Mouse (Mus musculus) midbrain, embryonic 12.5 days (tissue): ENCODE results near the gene Myrfl. TPM values are rescaled to one million over a fixed set of nuclear protein-coding genes. Genes with fewer than 3 reads are reported as not detected.

Experiments used
- ATAC-seq: fragments of 200-750 bp; cut with Nextera tagmentation; 2 replicates; pipeline ENCODE4 v1.8.0; 2017; ENCODE audit warnings: low read depth, moderate TSS enrichment, moderate library complexity; ENCODE audit not compliant: low FRiP score
- H3K27ac ChIP-seq: fragments of 300-500 bp; sonication (generic); replicated peaks from 2 replicates; pipeline ENCODE4 v1.5.1; 2016; ENCODE audit warnings: mild to moderate bottlenecking
- H3K27me3 ChIP-seq: fragments of 300-500 bp; sonication (generic); 2 replicates; pipeline ENCODE4 v1.6.1; 2016; ENCODE audit warnings: mild to moderate bottlenecking
- H3K36me3 ChIP-seq: fragments of 300-500 bp; sonication (generic); 2 replicates; pipeline ENCODE4 v1.6.1; 2016
- H3K4me1 ChIP-seq: fragments of 300-500 bp; sonication (generic); 2 replicates; pipeline ENCODE4 v1.6.1; 2016
- H3K4me2 ChIP-seq: fragments of 300-500 bp; sonication (generic); replicated peaks from 2 replicates; pipeline ENCODE4 v1.6.1; 2016; ENCODE audit warnings: mild to moderate bottlenecking, moderate library complexity
- H3K4me3 ChIP-seq: fragments of 300-500 bp; sonication (generic); 2 replicates; pipeline ENCODE4 v1.5.1; 2016; ENCODE audit warnings: mild to moderate bottlenecking
- H3K9ac ChIP-seq: fragments of 300-500 bp; sonication (generic); replicated peaks from 2 replicates; pipeline ENCODE4 v1.6.1; 2016; ENCODE audit warnings: mild to moderate bottlenecking, moderate library complexity
- H3K9me3 ChIP-seq: fragments of 300-500 bp; sonication (generic); 2 replicates; pipeline ENCODE4 v1.6.1; 2016; ENCODE audit warnings: mild to moderate bottlenecking
- WGBS: fragments of 180-500 bp; shearing (Covaris S2); methylation state at CpG from one replicate; pipeline ENCODE4 v1.1.7; 2016; 5-methylcytosine and 5-hydroxymethylcytosine counted together
- polyA plus RNA-seq: library from polyadenylated mRNA; unstranded; fragments of >200 nt; fragmentation: Nextera tagmentation; extraction: Ambion mirVana; gene quantifications from 2 replicates; pipeline ENCODE4 v1.2.1, GENCODE M21; 2016

Gene Myrfl
- 0.09 TPM in 1 of 2 replicates, not detected in the other for polyA plus RNA-seq

GRCm38 (mm10) chr10:116896336-116897177, at the start of gene Myrfl:
Myrfl (minus strand) TSS chr10:116896919.
- WGBS, result 79% methylated on average over 17 of the region's 17 CpGs
- no peak within 1 kb of the TSS for H3K27ac ChIP-seq
- H3K4me3 ChIP-seq, result no peak within 1 kb of the TSS
- no peaks in the 10 kb centered on the region for H3K27me3 ChIP-seq
- no peaks in the 10 kb centered on the region for H3K4me1 ChIP-seq
- no peaks in the 10 kb centered on the region for H3K9me3 ChIP-seq
- no peak within 1 kb of the TSS for H3K9ac ChIP-seq
- no peaks in the 10 kb centered on the region for H3K36me3 ChIP-seq
- H3K4me2 ChIP-seq, result no peak within 1 kb of the TSS
- ATAC-seq, result no peak

- H3K27ac ChIP-seq, result no peak overlapping the region
- no peak for ATAC-seq
- H3K4me1 ChIP-seq, result peaks cover 8% of the 10 kb centered on the region
- H3K4me3 ChIP-seq, result no peak overlapping the region
- 81% methylated on average over 10 of the region's 10 CpGs for WGBS
- H3K4me2 ChIP-seq, result no peak overlapping the region
- 0 out of 2 replicates have a peak, but pooled peaks cover 5% of the 10 kb centered on the region for H3K9me3 ChIP-seq
- H3K27me3 ChIP-seq, result no peaks in the 10 kb centered on the region
- peaks cover 10% of the 10 kb centered on the region for H3K36me3 ChIP-seq
- no peak overlapping the region for H3K9ac ChIP-seq
Measured at GRCm38 (mm10) chr10:116944940-116945339, 48.2 kb upstream of the Myrfl start.

- Histone ChIP-seq H3K27ac (no peak overlapping the region), H3K36me3 (peaks cover 12% of the 10 kb centered on the region), H3K9me3 (0 out of 2 replicates have a peak, but pooled peaks cover 5% of the 10 kb centered on the region), H3K9ac (no peak overlapping the region), H3K4me1 (peaks cover 8% of the 10 kb centered on the region), H3K27me3 (no peaks in the 10 kb centered on the region), H3K4me2 (no peak overlapping the region), H3K4me3 (no peak overlapping the region)
- no peak for ATAC-seq
- 79% methylated on average over 3 of the region's 3 CpGs for WGBS
Measured at GRCm38 (mm10) chr10:116944144-116944543, 47.4 kb upstream of the Myrfl start.

GRCm38 (mm10) chr10:116943025-116943424, 46.3 kb upstream of the Myrfl start:
- 88% methylated on average over 6 of the region's 6 CpGs for WGBS
- ATAC-seq, result no peak

GRCm38 (mm10) chr10:116935028-116935427, 38.3 kb upstream of the Myrfl start:
- Histone ChIP-seq H3K27ac (no peak overlapping the region), H3K4me1 (no peaks in the 10 kb centered on the region), H3K9me3 (no peaks in the 10 kb centered on the region), H3K27me3 (no peaks in the 10 kb centered on the region), H3K9ac (no peak overlapping the region), H3K4me2 (no peak overlapping the region), H3K4me3 (no peak overlapping the region), H3K36me3 (peaks cover 49% of the 10 kb centered on the region)
- WGBS, result 81% methylated on average over 12 of the region's 12 CpGs
- no peak for ATAC-seq

More at GRCm38 (mm10) chr10:116943025-116943424, 46.3 kb upstream of the Myrfl start:
- H3K4me2 ChIP-seq, result no peak overlapping the region
- no peaks in the 10 kb centered on the region for H3K27me3 ChIP-seq
- H3K9me3 ChIP-seq, result 0 out of 2 replicates have a peak, but pooled peaks cover 5% of the 10 kb centered on the region
- no peaks in the 10 kb centered on the region for H3K4me1 ChIP-seq
- H3K9ac ChIP-seq, result no peak overlapping the region
- no peak overlapping the region for H3K27ac ChIP-seq
- no peak overlapping the region for H3K4me3 ChIP-seq
- peaks cover 22% of the 10 kb centered on the region for H3K36me3 ChIP-seq

- H3K27ac ChIP-seq, result no peak overlapping the region
- H3K4me3 ChIP-seq, result no peak overlapping the region
- H3K4me1 ChIP-seq, result no peaks in the 10 kb centered on the region
- no peaks in the 10 kb centered on the region for H3K27me3 ChIP-seq
- 90% methylated on average over 7 of the region's 7 CpGs for WGBS
- H3K9me3 ChIP-seq, result no peaks in the 10 kb centered on the region
- H3K4me2 ChIP-seq, result no peak overlapping the region
- no peak for ATAC-seq
- H3K9ac ChIP-seq, result no peak overlapping the region
- H3K36me3 ChIP-seq, result peaks cover 47% of the 10 kb centered on the region
Measured at GRCm38 (mm10) chr10:116933794-116934193, 37.1 kb upstream of the Myrfl start.

GRCm38 (mm10) chr10:116932418-116932817, 35.7 kb upstream of the Myrfl start:
- peaks cover 35% of the 10 kb centered on the region for H3K36me3 ChIP-seq
- H3K9me3 ChIP-seq, result no peaks in the 10 kb centered on the region
- H3K4me1 ChIP-seq, result no peaks in the 10 kb centered on the region
- no peak for ATAC-seq
- no peak overlapping the region for H3K9ac ChIP-seq
- H3K4me2 ChIP-seq, result no peak overlapping the region
- no peaks in the 10 kb centered on the region for H3K27me3 ChIP-seq
- no peak overlapping the region for H3K4me3 ChIP-seq
- WGBS, result 92% methylated on average over 13 of the region's 13 CpGs
- no peak overlapping the region for H3K27ac ChIP-seq

- Histone ChIP-seq H3K36me3 (peaks cover 35% of the 10 kb centered on the region), H3K9ac (no peak overlapping the region), H3K27me3 (no peaks in the 10 kb centered on the region), H3K9me3 (no peaks in the 10 kb centered on the region), H3K27ac (no peak overlapping the region), H3K4me3 (no peak overlapping the region), H3K4me2 (no peak overlapping the region), H3K4me1 (no peaks in the 10 kb centered on the region)
- ATAC-seq, result no peak
- 90% methylated on average over 15 of the region's 15 CpGs for WGBS
Measured at GRCm38 (mm10) chr10:116931497-116932179, 34.9 kb upstream of the Myrfl start.

GRCm38 (mm10) chr10:116930936-116931335, 34.2 kb upstream of the Myrfl start:
- Histone ChIP-seq H3K9ac (no peak overlapping the region), H3K9me3 (no peaks in the 10 kb centered on the region), H3K4me1 (no peaks in the 10 kb centered on the region), H3K36me3 (peaks cover 36% of the 10 kb centered on the region), H3K4me3 (no peak overlapping the region), H3K27me3 (no peaks in the 10 kb centered on the region), H3K27ac (no peak overlapping the region), H3K4me2 (no peak overlapping the region)
- 84% methylated on average over 6 of the region's 7 CpGs for WGBS
- ATAC-seq, result no peak

GRCm38 (mm10) chr10:116930506-116930905, 33.8 kb upstream of the Myrfl start:
- Histone ChIP-seq H3K9ac (no peak overlapping the region), H3K36me3 (peaks cover 39% of the 10 kb centered on the region), H3K4me2 (no peak overlapping the region), H3K4me3 (no peak overlapping the region), H3K27me3 (no peaks in the 10 kb centered on the region), H3K27ac (no peak overlapping the region), H3K9me3 (no peaks in the 10 kb centered on the region), H3K4me1 (no peaks in the 10 kb centered on the region)
- no peak for ATAC-seq
- 90% methylated on average over 7 of the region's 7 CpGs for WGBS

- ATAC-seq, result no peak
- H3K4me3 ChIP-seq, result no peak overlapping the region
- H3K36me3 ChIP-seq, result peaks cover 52% of the 10 kb centered on the region
- no peak overlapping the region for H3K27ac ChIP-seq
- H3K9me3 ChIP-seq, result no peaks in the 10 kb centered on the region
- no peak overlapping the region for H3K4me2 ChIP-seq
- no peak overlapping the region for H3K9ac ChIP-seq
- H3K4me1 ChIP-seq, result no peaks in the 10 kb centered on the region
- 93% methylated on average over 3 of the region's 3 CpGs for WGBS
- H3K27me3 ChIP-seq, result no peaks in the 10 kb centered on the region
Measured at GRCm38 (mm10) chr10:116928826-116929225, 32.1 kb upstream of the Myrfl start.

GRCm38 (mm10) chr10:116926428-116927113, 29.9 kb upstream of the Myrfl start:
- Histone ChIP-seq H3K27ac (no peak overlapping the region), H3K4me2 (no peak overlapping the region), H3K4me3 (no peak overlapping the region), H3K27me3 (no peaks in the 10 kb centered on the region), H3K9ac (no peak overlapping the region), H3K36me3 (peaks cover 54% of the 10 kb centered on the region), H3K4me1 (no peaks in the 10 kb centered on the region), H3K9me3 (no peaks in the 10 kb centered on the region)
- WGBS, result 92% methylated on average over 11 of the region's 11 CpGs
- ATAC-seq, result no peak
